ENCODE assay signal across 8 mouse cellular contexts in genomic region chr17:17826751-17827657, GRCm38 (mm10). TPM values are rescaled to one million over a fixed set of nuclear protein-coding genes. Genes with fewer than 3 reads are reported as not detected.
DNase-seq lines count a peak whose midpoint lies in the region; ATAC-seq and TF ChIP-seq lines count a peak whose summit lies in the region.

Spaca6 (plus strand) TSS chr17:17827158.

- under 1% methylated on average over 30 of the region's 42 CpGs for WGBS in hindbrain, postnatal 0 days
- 2% methylated on average over 32 of the region's 42 CpGs for WGBS in macrophage (ENCODE audit: missing documents)

- peak within 1 kb of the TSS; percentile 87 for H3K4me3 ChIP-seq in hindbrain, postnatal 0 days (ENCODE audit: low read length)
- peak within 1 kb of the TSS; percentile 43 for H3K4me3 ChIP-seq in macrophage (ENCODE audit: inconsistent target)

- peak; percentile 98 for DNase-seq in adrenal gland, adult 2 months
- peak; percentile 90 for DNase-seq in embryo, embryonic 10 days (ENCODE audit: low spot score)
- peak; percentile 94 for DNase-seq in gastrocnemius, postnatal 14 days
- peak; percentile 90 for DNase-seq in hindbrain, postnatal 0 days (ENCODE audit: low spot score)
- DNase-seq in left cerebral cortex, adult 8-10 months (ENCODE audit: low spot score in 2 of 2), result peak; percentile 85 to 87
- DNase-seq in right cerebral cortex, postnatal 10 days (ENCODE audit: low spot score in 2 of 2), result peak; percentile 93 to 95
- no peak for DNase-seq in c-Kit-positive CD71-positive TER-119-positive erythroid progenitor cells, embryonic 14.5 days (ENCODE audit: low spot score)

- H3K27me3 ChIP-seq in hindbrain, postnatal 0 days (ENCODE audit: insufficient read depth, low read length), result no peaks in the 10 kb centered on the region

- intact Hi-C loops in gastrocnemius, postnatal 14 days (cut with DNase I; ENCODE audit: low total_unique reads), result no loop called here

- H3K4me2 ChIP-seq in hindbrain, postnatal 0 days (ENCODE audit: low read depth, low read length), result peak within 1 kb of the TSS; percentile 94

- peak within 1 kb of the TSS; percentile 89 for H3K9ac ChIP-seq in hindbrain, postnatal 0 days (replicated peaks; ENCODE audit: low read length)

- ATAC-seq in hindbrain, postnatal 0 days, result peak; percentile 84

- H3K36me3 ChIP-seq in hindbrain, postnatal 0 days (ENCODE audit: insufficient read depth, low read length), result peaks cover 4% of the 10 kb centered on the region; the same call in 1 of the 2 replicates
- no peaks in the 10 kb centered on the region for H3K36me3 ChIP-seq in macrophage (ENCODE audit: inconsistent target)

- TF ChIP-seq CTCF in hindbrain, postnatal 0 days (IDR thresholded peaks at IDR 0.05; ENCODE audit: low read depth), result no peak

- H3K79me2 ChIP-seq in macrophage (ENCODE audit: inconsistent target), result no peaks in the 10 kb centered on the region

- no peaks in the 10 kb centered on the region for H3K9me3 ChIP-seq in hindbrain, postnatal 0 days (ENCODE audit: low read length)

- peak within 1 kb of the TSS; percentile 99 for H3K27ac ChIP-seq in hindbrain, postnatal 0 days
- no peak within 1 kb of the TSS for H3K27ac ChIP-seq in macrophage

- peaks cover 13% of the 10 kb centered on the region for H3K4me1 ChIP-seq in hindbrain, postnatal 0 days (ENCODE audit: insufficient read depth, low read length)

RNA-seq across cellular contexts. Expression of gene Spaca6, which starts in this region (rescaled TPM):
- total RNA-seq in adrenal gland, adult 2 months (2021), result 10 to 100 TPM; 47.5 to 52.3 TPM
- polyA plus RNA-seq in adrenal gland, adult 2 months (2012; rRNA removed), result 41.1 and 41.3 TPM in 2 replicates
- 1 to 10 TPM; 6.8 to 9.1 TPM for total RNA-seq in gastrocnemius, postnatal 14 days (2021)
- 22.8 and 29.8 TPM in 2 replicates for total RNA-seq in hindbrain, postnatal 0 days (2014; rRNA removed)
- 18.4 and 18.7 TPM in 2 replicates for polyA plus RNA-seq in hindbrain, postnatal 0 days (2015; fragmentation: Nextera tagmentation; extraction: Ambion mirVana)
- 10 to 100 TPM; 70.6 to 89.4 (median 76.6) TPM for total RNA-seq in left cerebral cortex, adult 8-10 months (2022)
- total RNA-seq in macrophage (2018; cell fraction: chromatin; rRNA removed), result 100 to 1,000 TPM in 7 of 26 experiments, 10 to 100 TPM in 19; 15.1 to 273 (median 57.3) TPM
- 1 to 10 TPM in 23 of 26 experiments, under 1 TPM in 3; 0.82 to 7.7 (median 2.2) TPM for total RNA-seq in macrophage (2018; cell fraction: cytosol; rRNA removed)
- 100 to 1,000 TPM in 7 of 26 experiments, 10 to 100 TPM in 19; 22.2 to 176 (median 70.3) TPM for total RNA-seq in macrophage (2018; cell fraction: nucleus; rRNA removed)
- polyA plus RNA-seq in macrophage (2018), result 0.64 to 1.0 TPM (median 0.86 TPM) in 3 replicates
